ENCODE assay signal across 19 mouse cellular contexts in genomic region chr1:135399466-135399865, GRCm38 (mm10).
"Had no signal": no experiment of that assay in that cellular context is flagged by ENCODE, and none has a peak within 500 bp of the region (broad histone marks: within the 10 kb centered on the region; RNA-seq: fewer than 3 reads in every experiment).

No protein-coding gene starts in this region.

- DNase-seq: kidney, adult 2 months; kidney, postnatal 25 days; layer of hippocampus, postnatal 36 days; lung, adult 2 months; lung, postnatal 14 days; lung, postnatal 4 days; thymus, adult 18-20 months; thymus, postnatal 36 days had no signal

- ATAC-seq: liver, embryonic 12.5 days; midbrain, embryonic 13.5 days; midbrain, embryonic 16.5 days had no signal

- H3K27me3 ChIP-seq: limb, embryonic 12.5 days; limb, embryonic 15.5 days; liver, embryonic 12.5 days; liver, embryonic 15.5 days; megakaryocyte, embryonic 14.5 days; midbrain, embryonic 13.5 days; stomach, embryonic 15.5 days had no signal

- H3K27ac ChIP-seq: kidney, postnatal 0 days; left cerebral cortex, adult 2 months; limb, embryonic 12.5 days; limb, embryonic 15.5 days; liver, embryonic 12.5 days; liver, embryonic 15.5 days; midbrain, embryonic 10.5 days; stomach, embryonic 15.5 days had no signal

- H3K4me3 ChIP-seq: left cerebral cortex, adult 2 months; limb, embryonic 12.5 days; limb, embryonic 15.5 days; liver, embryonic 12.5 days; liver, embryonic 15.5 days; megakaryocyte, embryonic 14.5 days; midbrain, embryonic 10.5 days; midbrain, embryonic 13.5 days; stomach, embryonic 15.5 days had no signal

- H3K9ac ChIP-seq: limb, embryonic 12.5 days; limb, embryonic 15.5 days; liver, embryonic 12.5 days; liver, embryonic 15.5 days; midbrain, embryonic 13.5 days; stomach, embryonic 15.5 days had no signal

- H3K4me2 ChIP-seq: limb, embryonic 12.5 days; limb, embryonic 15.5 days; liver, embryonic 12.5 days; liver, embryonic 15.5 days; midbrain, embryonic 13.5 days; stomach, embryonic 15.5 days had no signal

- H3K9me3 ChIP-seq: limb, embryonic 12.5 days; limb, embryonic 15.5 days; liver, embryonic 12.5 days; liver, embryonic 15.5 days; megakaryocyte, embryonic 14.5 days; midbrain, embryonic 10.5 days; midbrain, embryonic 13.5 days; stomach, embryonic 15.5 days had no signal

- H3K4me1 ChIP-seq: limb, embryonic 12.5 days; limb, embryonic 15.5 days; liver, embryonic 12.5 days; liver, embryonic 15.5 days; megakaryocyte, embryonic 14.5 days; midbrain, embryonic 10.5 days; midbrain, embryonic 13.5 days; stomach, embryonic 15.5 days had no signal
